Mouse (Mus musculus) liver, embryonic 13.5 days (tissue): ENCODE results near the gene Dlk1. TPM values are rescaled to one million over a fixed set of nuclear protein-coding genes. Genes with fewer than 3 reads are reported as not detected.

Experiments
- ATAC-seq: fragments of 200-750 bp; cut with Nextera tagmentation; 2 replicates; pipeline ENCODE4 v1.8.0; 2017; ENCODE audit warnings: low read depth, mild to moderate bottlenecking, moderate number of reproducible peaks, moderate library complexity
- DNase-seq: peaks from one replicate; pipeline ENCODE4 v3.0.0; 2022
- H3K27ac ChIP-seq: fragments of 300-500 bp; sonication (generic); 2 replicates; pipeline ENCODE4 v1.5.1; 2015; ENCODE audit warnings: moderate library complexity, mild to moderate bottlenecking, inconsistent platforms
- H3K27me3 ChIP-seq: fragments of 300-500 bp; sonication (generic); 2 replicates; pipeline ENCODE4 v1.6.1; 2015; ENCODE audit warnings: mild to moderate bottlenecking, inconsistent platforms
- H3K36me3 ChIP-seq: fragments of 300-500 bp; sonication (generic); 2 replicates; pipeline ENCODE4 v1.6.1; 2015; ENCODE audit warnings: mild to moderate bottlenecking, inconsistent platforms
- H3K4me1 ChIP-seq: fragments of 300-500 bp; sonication (generic); replicated peaks from 2 replicates; pipeline ENCODE4 v1.6.1; 2015; ENCODE audit warnings: inconsistent platforms
- H3K4me2 ChIP-seq: fragments of 300-500 bp; sonication (generic); 2 replicates; pipeline ENCODE4 v1.6.1; 2015; ENCODE audit warnings: inconsistent platforms, mild to moderate bottlenecking, moderate library complexity
- H3K4me3 ChIP-seq: fragments of 300-500 bp; sonication (generic); replicated peaks from 2 replicates; pipeline ENCODE4 v1.5.1; 2015; ENCODE audit warnings: mild to moderate bottlenecking, inconsistent platforms
- H3K9ac ChIP-seq: fragments of 300-500 bp; sonication (generic); 2 replicates; pipeline ENCODE4 v1.6.1; 2015; ENCODE audit warnings: mild to moderate bottlenecking, inconsistent platforms
- H3K9me3 ChIP-seq: fragments of 300-500 bp; sonication (generic); replicated peaks from 2 replicates; pipeline ENCODE4 v1.6.1; 2016; ENCODE audit warnings: inconsistent platforms
- WGBS: fragments of 180-500 bp; shearing (Covaris S2); methylation state at CpG from one replicate; pipeline ENCODE4 v1.1.7; 2015; ENCODE audit not compliant: insufficient replicate concordance; 5-methylcytosine and 5-hydroxymethylcytosine counted together
- polyA plus RNA-seq: library from polyadenylated mRNA; unstranded; fragments of >200 nt; fragmentation: Nextera tagmentation; extraction: Ambion mirVana; gene quantifications from 2 replicates; pipeline ENCODE4 v1.2.1, GENCODE M21; 2015

The Dlk1 gene
- polyA plus RNA-seq, 1 experiment from 2014 or later = 470 TPM

GRCm38 (mm10) chr12:109510247-109510646, 57.6 kb downstream of the Dlk1 start:
- H3K27me3 ChIP-seq = no peaks in the 10 kb centered on the region
- ATAC-seq = no peak
- peak overlapping the region; percentile 34; the same call in 1 of the 2 replicates for H3K27ac ChIP-seq
- no peak for DNase-seq
- peaks cover 59% of the 10 kb centered on the region for H3K4me1 ChIP-seq
- H3K4me3 ChIP-seq = no peak overlapping the region
- H3K9me3 ChIP-seq = no peaks in the 10 kb centered on the region
- H3K9ac ChIP-seq = no peak overlapping the region
- WGBS = 66% methylated on average over 8 of the region's 8 CpGs
- no peaks in the 10 kb centered on the region for H3K36me3 ChIP-seq
- no peak overlapping the region for H3K4me2 ChIP-seq

GRCm38 (mm10) chr12:109511456-109511855, 58.8 kb downstream of the Dlk1 start:
- Histone ChIP-seq H3K9ac (no peak overlapping the region), H3K27me3 (no peaks in the 10 kb centered on the region), H3K9me3 (no peaks in the 10 kb centered on the region), H3K4me2 (no peak overlapping the region), H3K4me1 (peaks cover 59% of the 10 kb centered on the region), H3K36me3 (no peaks in the 10 kb centered on the region), H3K27ac (peak overlapping the region; percentile 34; the same call in 1 of the 2 replicates), H3K4me3 (no peak overlapping the region)
- ATAC-seq (no peak), DNase-seq (no peak)
- WGBS = 64% methylated on average over 8 of the region's 8 CpGs

- H3K4me3 ChIP-seq = no peak overlapping the region
- H3K4me2 ChIP-seq = no peak overlapping the region
- H3K27me3 ChIP-seq = no peaks in the 10 kb centered on the region
- DNase-seq (no peak), ATAC-seq (peak; percentile 82)
- H3K9me3 ChIP-seq = no peaks in the 10 kb centered on the region
- H3K4me1 ChIP-seq = peaks cover 59% of the 10 kb centered on the region
- H3K9ac ChIP-seq = no peak overlapping the region; the same call in 1 of the 2 replicates
- H3K36me3 ChIP-seq = no peaks in the 10 kb centered on the region
- H3K27ac ChIP-seq = peak overlapping the region; percentile 78
- 19% methylated on average over 13 of the region's 13 CpGs for whole genome bisulfite sequencing
Measured at GRCm38 (mm10) chr12:109512151-109512907, 59.7 kb downstream of the Dlk1 start.

Other genes starting within 250 kb of the Dlk1 start
- gene Rtl1, start 147.5 kb downstream of the Dlk1 start, polyA plus RNA-seq = 0.58 and 0.74 TPM in 2 replicates